Mouse (Mus musculus) left cerebral cortex, adult 11 months (tissue): ENCODE results near the gene Stam.
"Not testable (repeated sequence)": the region's sequence is repeated elsewhere in the genome, so short reads cannot be mapped to it uniquely, and the experiment has no call there.

Source experiments
- DNase-seq: peaks from one replicate; pipeline ENCODE4 v3.0.0; 2022; ENCODE audit warnings: low spot score

Stam gene

GRCm38 (mm10) chr2:14192046-14192445 lies 118.1 kb downstream of the Stam start:
- no peak for DNase-seq

- not testable (repeated sequence) for DNase-seq
Observed at GRCm38 (mm10) chr2:14198325-14198903, 124.5 kb downstream of the Stam start.
